Mouse (Mus musculus) kidney, adult 10 weeks (tissue): Measurements from ENCODE around the gene Sesn2. TPM values are rescaled to one million over a fixed set of nuclear protein-coding genes. Genes with fewer than 3 reads are reported as not detected.

Experiments
- polyA plus RNA-seq: library from polyadenylated mRNA; stranded (reverse); fragments of 350-450 nt; fragmentation: Illumina TruSeq; extraction: RNeasy Lipid Tissue Mini Kit (QIAGEN cat#74804); gene quantifications from one replicate; pipeline ENCODE4 v1.2.3, GENCODE M21; 2014; ENCODE audit warnings: low read depth, low replicate concordance

Sesn2 gene
- 2.3 TPM for polyA plus RNA-seq

GRCm38 (mm10) chr4:132510352-132510798 lies at the start of gene Sesn2:
Sesn2 (minus strand) TSS chr4:132510501.

DNA sequence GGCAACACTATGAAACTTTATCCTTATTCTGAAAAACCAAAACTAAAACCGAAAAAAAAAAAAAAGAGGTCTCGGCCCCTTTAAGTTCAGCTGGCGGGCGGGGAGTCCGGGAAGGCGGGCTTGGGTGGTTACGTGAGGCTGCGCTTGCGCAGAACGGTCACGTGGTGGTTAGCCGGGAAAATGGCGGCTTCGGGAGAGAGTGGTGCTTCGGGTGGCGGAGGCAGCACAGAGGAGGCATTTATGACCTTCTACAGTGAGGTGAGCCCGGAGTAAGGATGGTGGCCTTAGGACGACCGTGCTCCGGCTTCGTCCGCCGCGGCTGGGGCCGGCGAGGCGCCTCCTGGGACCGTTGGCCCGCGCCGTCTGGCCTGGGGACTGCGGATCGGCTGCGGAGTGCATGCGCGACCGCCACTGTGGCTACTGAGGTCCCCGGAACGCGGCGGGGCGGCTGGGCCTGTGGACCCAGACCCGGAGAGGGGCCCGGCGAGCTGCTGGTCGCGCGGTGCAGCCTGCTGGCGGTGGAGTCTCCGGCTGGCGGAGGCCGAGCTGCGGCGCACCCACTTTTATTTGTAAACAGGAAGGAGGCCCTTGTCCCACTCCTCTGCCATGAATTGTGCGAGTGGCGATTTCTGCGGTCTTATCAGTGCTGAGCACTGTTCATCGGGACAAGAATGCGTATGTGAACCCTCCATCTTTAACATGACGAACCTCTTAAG lies 25.3 kb upstream of the Sesn2 start, which contains the start of gene Dnajc8:
Dnajc8 (plus strand) TSS at position 145 of the 716 bp plus-strand sequence.

GRCm38 (mm10) chr4:132532981-132533916 lies 22.9 kb upstream of the Sesn2 start, which contains the start of gene Atpif1:
Atpif1 (minus strand) TSS chr4:132533659.

DNA sequence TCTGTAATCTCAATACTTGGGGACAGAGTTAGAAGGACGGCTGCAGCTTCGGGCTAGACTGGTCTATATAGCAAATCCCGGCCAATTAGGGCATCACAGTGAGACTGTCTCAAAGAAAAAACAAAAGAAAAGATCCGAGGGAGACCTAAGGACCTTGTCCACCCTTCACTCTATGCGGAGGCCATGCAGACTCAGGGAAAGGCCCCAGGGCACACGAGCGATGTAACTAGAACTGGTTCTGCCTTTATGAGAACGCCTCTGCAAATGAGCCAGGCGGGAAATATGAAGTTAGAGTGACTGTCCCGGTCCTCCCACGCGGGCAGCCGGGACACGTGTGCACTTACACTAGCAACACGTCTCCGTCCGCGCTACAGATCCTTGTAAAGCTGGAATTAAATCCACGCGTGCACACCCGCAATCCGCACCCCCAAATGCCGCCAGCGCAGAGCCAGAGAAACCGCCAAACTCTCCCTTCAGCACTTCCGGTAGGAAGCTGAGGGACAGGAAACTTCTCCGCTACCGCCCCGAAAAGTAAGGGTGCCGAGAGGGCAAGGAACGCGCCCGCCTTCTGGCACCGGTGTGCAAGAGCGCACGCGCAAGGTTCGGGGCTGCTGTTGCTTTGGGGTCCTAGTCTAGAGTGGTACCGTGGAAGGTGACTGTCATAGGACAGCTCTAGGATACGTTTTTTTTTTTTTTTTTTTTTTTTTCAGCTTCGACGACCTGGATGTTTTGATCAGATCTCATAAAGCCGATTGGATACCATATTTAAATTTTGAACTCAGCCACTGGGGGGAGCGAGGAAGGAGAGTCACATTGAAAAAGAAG lies 46.7 kb downstream of the Sesn2 start, which contains the start of gene Med18:
Med18 (minus strand) TSS at position 492 of the 825 bp plus-strand sequence.

Other genes with a start within 250 kb of the Sesn2 start
- gene Gmeb1, start 248.9 kb downstream of the Sesn2 start, polyA plus RNA-seq = 3.7 TPM
- gene Taf12, start 236.1 kb downstream of the Sesn2 start, polyA plus RNA-seq = 15.7 TPM
- gene Rab42, start 207.1 kb downstream of the Sesn2 start, polyA plus RNA-seq = not detected
- 7.0 TPM for gene Trnau1ap, start 181.0 kb downstream of the Sesn2 start, polyA plus RNA-seq
- gene Rcc1, start 156.9 kb downstream of the Sesn2 start, polyA plus RNA-seq = 4.2 TPM
- 27.5 TPM for gene Phactr4, start 88.0 kb downstream of the Sesn2 start, polyA plus RNA-seq
- gene Med18, start 46.6 kb downstream of the Sesn2 start, polyA plus RNA-seq = 1.6 TPM
- gene Atpif1, start 23.2 kb upstream of the Sesn2 start, polyA plus RNA-seq = 672 TPM
- gene Dnajc8, start 25.0 kb upstream of the Sesn2 start, polyA plus RNA-seq = 199 TPM
- 0.24 TPM for gene Ptafr, start 53.6 kb upstream of the Sesn2 start, polyA plus RNA-seq
- gene Eya3, start 128.5 kb upstream of the Sesn2 start, polyA plus RNA-seq = 13.7 TPM
- gene Xkr8, start 222.0 kb upstream of the Sesn2 start, polyA plus RNA-seq = 1.4 TPM
- 0.57 TPM for gene Smpdl3b, start 246.8 kb upstream of the Sesn2 start, polyA plus RNA-seq